Mouse (Mus musculus): Measurements from ENCODE around the gene Ascl1. TPM values are rescaled to one million over a fixed set of nuclear protein-coding genes. Genes with fewer than 3 reads are reported as not detected.

The Ascl1 gene
- total RNA-seq (2021) = not detected
- long read RNA-seq, experiment 1 = 0 reads
- long read RNA-seq, experiment 2 = 0 reads

- Histone ChIP-seq H3K4me3 (peak within 1 kb of the TSS; percentile 70), H3K27ac (no peak within 1 kb of the TSS)
- DNase-seq = no peak
- intact Hi-C loops (cut with DNase I) = no loop called here
- TF ChIP-seq CTCF (IDR thresholded peaks at IDR 0.05) = no peak
Observed at GRCm38 (mm10) chr10:87493576-87493975, at the start of gene Ascl1. Gene Ascl1, minus strand, starts transcription at chr10:87493660.

- intact Hi-C loops (cut with DNase I) = no loop called here
- TF ChIP-seq CTCF (IDR thresholded peaks at IDR 0.05) = no peak
- no peak overlapping the region for H3K4me3 ChIP-seq
- H3K27ac ChIP-seq = no peak overlapping the region
- DNase-seq = no peak
Observed at GRCm38 (mm10) chr10:87534172-87534571, 40.7 kb upstream of the Ascl1 start.

GRCm38 (mm10) chr10:87521646-87522045, 28.2 kb upstream of the Ascl1 start, which contains the start of gene Pah:
Gene Pah, plus strand, starts transcription at chr10:87521795.
- TF ChIP-seq CTCF (IDR thresholded peaks at IDR 0.05) = no peak
- H3K27ac ChIP-seq = no peak within 1 kb of the TSS
- intact Hi-C loops (cut with DNase I) = no loop called here
- DNase-seq = no peak
- no peak within 1 kb of the TSS for H3K4me3 ChIP-seq

- DNase-seq = no peak
- intact Hi-C loops (cut with DNase I) = no loop called here
- Histone ChIP-seq H3K4me3 (no peak overlapping the region), H3K27ac (no peak overlapping the region)
- TF ChIP-seq CTCF (IDR thresholded peaks at IDR 0.05) = no peak
Observed at GRCm38 (mm10) chr10:87520401-87521116, 27.1 kb upstream of the Ascl1 start.

DNA sequence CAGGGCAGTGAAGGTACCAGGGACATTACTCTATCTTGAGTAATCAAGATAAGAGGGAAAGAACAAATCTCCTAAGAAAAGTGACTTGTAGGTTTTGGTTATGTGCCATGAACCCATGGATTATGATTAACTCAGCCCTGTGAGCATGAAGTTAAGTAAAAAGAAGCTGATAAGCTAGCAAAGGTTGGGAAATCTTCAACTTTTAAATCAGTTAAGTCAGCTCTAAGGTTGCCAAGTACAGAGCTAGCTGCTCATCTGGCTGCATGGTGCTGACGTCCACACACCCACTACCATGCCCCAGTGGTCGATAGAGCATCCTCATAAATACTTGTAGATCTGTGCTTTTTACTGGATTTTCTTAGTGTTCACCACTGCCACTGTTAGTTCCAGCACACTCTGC, 25.1 kb upstream of the Ascl1 start:
- intact Hi-C loops (cut with DNase I) = no loop called here
- H3K4me3 ChIP-seq = no peak overlapping the region
- TF ChIP-seq CTCF (IDR thresholded peaks at IDR 0.05) = no peak
- H3K27ac ChIP-seq = no peak overlapping the region
- DNase-seq = no peak

DNA sequence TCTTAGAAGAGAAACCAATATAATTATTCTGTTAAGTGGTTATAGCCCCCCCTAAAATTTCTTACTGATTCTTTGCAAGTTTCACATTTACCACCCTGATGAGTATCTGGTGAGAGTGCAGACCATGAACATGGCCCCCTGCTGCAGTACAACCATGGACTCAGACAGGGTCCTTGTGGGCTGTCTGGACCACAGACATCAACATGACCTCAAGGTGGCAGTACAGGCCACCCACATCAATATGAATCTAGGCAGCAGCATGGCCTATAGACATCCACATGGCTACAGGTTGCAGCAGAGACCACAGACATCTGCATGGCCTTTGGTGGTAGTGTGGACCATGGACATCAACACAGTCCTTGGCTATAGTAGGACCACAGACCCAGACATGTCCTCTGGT, 19.6 kb upstream of the Ascl1 start:
- no peak for TF ChIP-seq CTCF (IDR thresholded peaks at IDR 0.05)
- intact Hi-C loops (cut with DNase I) = no loop called here

GRCm38 (mm10) chr10:87508581-87508980, 15.1 kb upstream of the Ascl1 start:
- intact Hi-C loops (cut with DNase I) = no loop called here
- no peak overlapping the region for H3K27ac ChIP-seq

More for the DNA sequence above, 19.6 kb upstream of the Ascl1 start:
- DNase-seq = no peak
- Histone ChIP-seq H3K27ac (no peak overlapping the region), H3K4me3 (no peak overlapping the region)

DNA sequence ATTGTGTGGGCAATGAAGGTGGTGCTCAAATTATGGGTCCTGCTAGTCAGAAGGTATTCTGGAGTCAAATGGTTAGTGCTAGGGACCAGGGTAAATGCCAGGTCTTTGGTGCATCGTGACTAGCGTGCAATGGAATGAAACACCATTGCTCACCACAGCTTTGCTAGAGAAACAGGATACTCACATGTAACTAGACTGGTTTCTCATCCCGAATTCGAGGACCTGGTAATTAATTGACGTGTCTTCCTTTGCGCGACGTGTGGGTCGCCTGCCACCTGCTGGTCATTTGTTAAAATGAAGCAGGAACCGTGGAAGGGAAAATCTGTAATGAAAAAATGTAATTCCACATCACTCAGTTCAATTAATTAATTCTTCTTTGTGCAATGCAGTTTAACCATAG, 10.5 kb upstream of the Ascl1 start:
- DNase-seq = peak; percentile 24
- intact Hi-C loops (cut with DNase I) = loop anchor here (1.0 kb wide), 1 partner anchor 479 kb away; no protein-coding TSS in a partner anchor

More at GRCm38 (mm10) chr10:87508581-87508980, 15.1 kb upstream of the Ascl1 start:
- no peak overlapping the region for H3K4me3 ChIP-seq
- DNase-seq = no peak
- TF ChIP-seq CTCF (IDR thresholded peaks at IDR 0.05) = no peak

DNA sequence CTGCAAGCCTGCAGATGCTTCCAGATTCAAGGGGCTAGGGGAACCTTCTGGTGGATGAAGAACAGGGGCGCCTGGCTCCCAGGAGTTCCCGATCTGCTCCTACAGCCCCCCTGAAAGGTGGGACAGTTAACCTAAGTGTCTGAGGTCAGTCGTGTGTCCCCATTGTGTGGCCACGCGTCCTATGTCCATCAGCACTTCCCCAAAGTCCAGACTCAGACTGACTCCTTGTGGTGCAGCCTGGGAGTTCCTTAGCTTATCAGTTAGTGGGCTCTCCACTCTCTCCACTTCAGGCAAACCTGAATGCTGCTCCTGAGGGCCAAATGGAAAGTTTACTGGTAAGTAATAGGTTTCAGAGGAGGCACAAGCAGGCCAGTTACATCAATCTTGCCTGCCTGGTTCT, 8.8 kb upstream of the Ascl1 start:
- DNase-seq = no peak
- Histone ChIP-seq H3K27ac (no peak overlapping the region), H3K4me3 (no peak overlapping the region)
- intact Hi-C loops (cut with DNase I) = no loop called here
- no peak for TF ChIP-seq CTCF (IDR thresholded peaks at IDR 0.05)

More for the DNA sequence above, 10.5 kb upstream of the Ascl1 start:
- Histone ChIP-seq H3K4me3 (no peak overlapping the region), H3K27ac (no peak overlapping the region)
- TF ChIP-seq CTCF (IDR thresholded peaks at IDR 0.05) = peak; percentile 74

DNA sequence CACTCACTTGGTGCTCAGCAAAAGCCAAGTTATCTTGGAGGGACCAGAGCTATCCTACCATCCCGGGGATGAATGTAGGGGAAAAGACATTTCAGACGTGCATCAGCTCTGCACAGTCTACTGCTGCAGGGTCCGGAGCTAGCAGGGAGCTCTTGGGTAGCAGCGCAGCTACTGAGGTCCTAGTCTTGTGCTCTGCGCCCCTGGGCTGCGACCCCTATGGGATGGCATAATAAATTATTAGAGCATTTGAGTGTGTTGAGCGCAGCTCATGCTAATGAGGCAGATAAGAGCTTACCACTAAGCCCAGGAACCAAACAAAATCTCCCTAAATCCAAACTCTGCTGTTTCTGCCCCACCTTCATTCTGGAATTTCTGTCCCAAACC, 8.2 kb upstream of the Ascl1 start:
- no peak for DNase-seq
- Histone ChIP-seq H3K4me3 (no peak overlapping the region), H3K27ac (no peak overlapping the region)
- intact Hi-C loops (cut with DNase I) = no loop called here
- TF ChIP-seq CTCF (IDR thresholded peaks at IDR 0.05) = no peak

- Histone ChIP-seq H3K4me3 (no peak overlapping the region), H3K27ac (no peak overlapping the region)
- TF ChIP-seq CTCF (IDR thresholded peaks at IDR 0.05) = no peak
- intact Hi-C loops (cut with DNase I) = no loop called here
- no peak for DNase-seq
Observed at GRCm38 (mm10) chr10:87500926-87501658, 7.6 kb upstream of the Ascl1 start.

- Histone ChIP-seq H3K4me3 (no peak overlapping the region), H3K27ac (no peak overlapping the region)
- intact Hi-C loops (cut with DNase I) = no loop called here
- DNase-seq = no peak
- no peak for TF ChIP-seq CTCF (IDR thresholded peaks at IDR 0.05)
Observed at GRCm38 (mm10) chr10:87497056-87497455, 3.6 kb upstream of the Ascl1 start.

GRCm38 (mm10) chr10:87494596-87494995, 1.1 kb upstream of the Ascl1 start:
- Histone ChIP-seq H3K27ac (no peak overlapping the region), H3K4me3 (peak overlapping the region; percentile 24)
- DNase-seq = peak; percentile 60
- intact Hi-C loops (cut with DNase I) = no loop called here
- no peak for TF ChIP-seq CTCF (IDR thresholded peaks at IDR 0.05)
